Mouse (Mus musculus): ENCODE results near the gene Abracl. TPM values are rescaled to one million over a fixed set of nuclear protein-coding genes. Genes with fewer than 3 reads are reported as not detected.

Abracl gene
- 65.7 TPM for polyA plus RNA-seq (2012; fragmentation: generic; extraction: Trizol)

GRCm38 (mm10) chr10:18022741-18023347 is at the start of gene Abracl:
Abracl (minus strand) TSS chr10:18023288.
- Histone ChIP-seq H3K79me2 (ENCODE audit: control insufficient read depth, insufficient read depth) (peaks cover 41% of the 10 kb centered on the region), H3K4me3 (peak within 1 kb of the TSS; percentile 97), H3ac (ENCODE audit: control insufficient read depth, insufficient read length) (peak within 1 kb of the TSS; percentile 50), H3K27me3 (ENCODE audit: control insufficient read depth, insufficient read depth, insufficient read length) (no peaks in the 10 kb centered on the region), H3K36me3 (ENCODE audit: control insufficient read depth, insufficient read depth) (peaks cover 1% of the 10 kb centered on the region), H3K4me2 (ENCODE audit: low read depth) (peak within 1 kb of the TSS; percentile 94)
- TF ChIP-seq CEBPB (IDR thresholded peaks at IDR 0.05; ENCODE audit: insufficient read depth, poor library complexity, severe bottlenecking): no peak
- TF ChIP-seq SRF (IDR thresholded peaks at IDR 0.05; ENCODE audit: control insufficient read depth, insufficient read length, low read depth): no peak
- peak; percentile 44 for TF ChIP-seq POLR2AphosphoS2 (IDR thresholded peaks at IDR 0.05; ENCODE audit: insufficient read length, low read depth)
- TF ChIP-seq MAX (IDR thresholded peaks at IDR 0.05; ENCODE audit: low read depth): no peak
- TF ChIP-seq E2F4 (IDR thresholded peaks at IDR 0.05; ENCODE audit: insufficient read depth): no peak
- TF ChIP-seq USF1 (IDR thresholded peaks at IDR 0.05; ENCODE audit: low read depth): peak; percentile 86
- peak; percentile 59 for TF ChIP-seq POLR2A (IDR thresholded peaks at IDR 0.05; ENCODE audit: insufficient read length, low read depth)
- TF ChIP-seq MYOG (IDR thresholded peaks at IDR 0.05; ENCODE audit: control insufficient read depth in 1 of 3, insufficient read depth in 1 of 3, insufficient read length in 2 of 3, low read depth in 2 of 3): no peak
- no peak for TF ChIP-seq REST (IDR thresholded peaks at IDR 0.05; ENCODE audit: insufficient read depth, insufficient read length)
- TF ChIP-seq TCF3 (IDR thresholded peaks at IDR 0.05; ENCODE audit: insufficient read length, low read depth): no peak
- TF ChIP-seq MYOD1 (IDR thresholded peaks at IDR 0.05; ENCODE audit: control insufficient read depth in 1 of 3, insufficient read length in 2 of 3, low read depth in 2 of 3): no peak
- TF ChIP-seq TCF12 (IDR thresholded peaks at IDR 0.05; ENCODE audit: insufficient read depth, poor library complexity, severe bottlenecking): no peak

DNA sequence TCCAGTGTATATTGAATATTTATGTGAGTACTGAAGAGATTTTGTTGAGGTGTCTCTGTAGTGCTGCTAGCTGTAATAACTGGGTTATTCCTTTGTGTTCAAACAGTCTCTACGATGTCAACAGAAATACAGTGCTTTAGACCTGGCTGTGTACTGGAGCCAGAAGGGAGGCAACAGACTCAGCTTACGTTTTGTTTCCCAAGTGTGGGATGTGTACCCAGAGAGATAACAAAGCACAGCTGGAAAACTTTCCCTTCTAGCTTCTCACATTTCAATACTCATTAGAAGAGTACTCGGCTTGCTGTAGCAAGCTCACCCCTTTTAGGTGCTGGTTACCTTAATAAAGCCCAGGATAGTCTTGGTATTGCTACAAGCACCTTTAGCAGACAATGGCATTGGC is 49.8 kb upstream of the Abracl start:
- Histone ChIP-seq H3K27me3 (ENCODE audit: control insufficient read depth, insufficient read depth, insufficient read length) (no peaks in the 10 kb centered on the region), H3K79me2 (ENCODE audit: control insufficient read depth, insufficient read depth) (peaks cover 37% of the 10 kb centered on the region), H3ac (ENCODE audit: control insufficient read depth, insufficient read length) (no peak overlapping the region), H3K4me2 (ENCODE audit: low read depth) (no peak overlapping the region), H3K4me3 (no peak overlapping the region), H3K36me3 (ENCODE audit: control insufficient read depth, insufficient read depth) (peaks cover 9% of the 10 kb centered on the region)
- TF ChIP-seq MAX (IDR thresholded peaks at IDR 0.05; ENCODE audit: low read depth): no peak
- TF ChIP-seq E2F4 (IDR thresholded peaks at IDR 0.05; ENCODE audit: insufficient read depth): no peak
- no peak for TF ChIP-seq MYOG (IDR thresholded peaks at IDR 0.05; ENCODE audit: control insufficient read depth in 1 of 3, insufficient read depth in 1 of 3, insufficient read length in 2 of 3, low read depth in 2 of 3)
- no peak for TF ChIP-seq TCF12 (IDR thresholded peaks at IDR 0.05; ENCODE audit: insufficient read depth, poor library complexity, severe bottlenecking)
- no peak for TF ChIP-seq USF1 (IDR thresholded peaks at IDR 0.05; ENCODE audit: low read depth)
- TF ChIP-seq REST (IDR thresholded peaks at IDR 0.05; ENCODE audit: insufficient read depth, insufficient read length): no peak

DNA sequence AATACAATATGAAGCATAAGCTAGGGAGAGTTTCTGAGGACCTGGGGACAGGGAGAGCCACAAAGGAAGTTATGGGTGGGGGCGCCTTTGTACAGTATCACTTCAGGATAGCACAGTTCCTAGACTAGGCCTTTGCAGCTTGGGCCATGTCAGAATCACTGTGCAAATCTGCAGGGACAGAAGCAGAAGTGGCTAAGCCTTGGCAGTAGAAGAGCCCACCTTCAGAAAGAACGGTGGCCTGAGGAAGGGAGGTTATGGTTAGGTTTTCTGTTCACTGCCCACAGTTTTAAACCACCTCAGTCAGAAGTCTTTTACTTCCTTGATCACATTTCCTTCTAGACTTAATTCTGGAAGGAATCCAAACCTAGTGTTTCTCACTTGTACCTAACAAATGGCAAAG is 47.5 kb upstream of the Abracl start:
- Histone ChIP-seq H3K4me3 (no peak overlapping the region), H3ac (ENCODE audit: control insufficient read depth, insufficient read length) (no peak overlapping the region), H3K79me2 (ENCODE audit: control insufficient read depth, insufficient read depth) (peaks cover 48% of the 10 kb centered on the region), H3K4me2 (ENCODE audit: low read depth) (no peak overlapping the region), H3K27me3 (ENCODE audit: control insufficient read depth, insufficient read depth, insufficient read length) (no peaks in the 10 kb centered on the region), H3K36me3 (ENCODE audit: control insufficient read depth, insufficient read depth) (no peaks in the 10 kb centered on the region)
- TF ChIP-seq TCF3 (IDR thresholded peaks at IDR 0.05; ENCODE audit: insufficient read length, low read depth) (no peak), MYOD1 (IDR thresholded peaks at IDR 0.05; ENCODE audit: control insufficient read depth in 1 of 3, insufficient read length in 2 of 3, low read depth in 2 of 3) (no peak), USF1 (IDR thresholded peaks at IDR 0.05; ENCODE audit: low read depth) (no peak), MAX (IDR thresholded peaks at IDR 0.05; ENCODE audit: low read depth) (no peak), CEBPB (IDR thresholded peaks at IDR 0.05; ENCODE audit: insufficient read depth, poor library complexity, severe bottlenecking) (no peak), E2F4 (IDR thresholded peaks at IDR 0.05; ENCODE audit: insufficient read depth) (no peak), POLR2A (IDR thresholded peaks at IDR 0.05; ENCODE audit: insufficient read length, low read depth) (no peak), POLR2AphosphoS2 (IDR thresholded peaks at IDR 0.05; ENCODE audit: insufficient read length, low read depth) (no peak), REST (IDR thresholded peaks at IDR 0.05; ENCODE audit: insufficient read depth, insufficient read length) (no peak), SRF (IDR thresholded peaks at IDR 0.05; ENCODE audit: control insufficient read depth, insufficient read length, low read depth) (no peak), MYOG (IDR thresholded peaks at IDR 0.05; ENCODE audit: control insufficient read depth in 1 of 3, insufficient read depth in 1 of 3, insufficient read length in 2 of 3, low read depth in 2 of 3) (no peak), TCF12 (IDR thresholded peaks at IDR 0.05; ENCODE audit: insufficient read depth, poor library complexity, severe bottlenecking) (no peak)

DNA sequence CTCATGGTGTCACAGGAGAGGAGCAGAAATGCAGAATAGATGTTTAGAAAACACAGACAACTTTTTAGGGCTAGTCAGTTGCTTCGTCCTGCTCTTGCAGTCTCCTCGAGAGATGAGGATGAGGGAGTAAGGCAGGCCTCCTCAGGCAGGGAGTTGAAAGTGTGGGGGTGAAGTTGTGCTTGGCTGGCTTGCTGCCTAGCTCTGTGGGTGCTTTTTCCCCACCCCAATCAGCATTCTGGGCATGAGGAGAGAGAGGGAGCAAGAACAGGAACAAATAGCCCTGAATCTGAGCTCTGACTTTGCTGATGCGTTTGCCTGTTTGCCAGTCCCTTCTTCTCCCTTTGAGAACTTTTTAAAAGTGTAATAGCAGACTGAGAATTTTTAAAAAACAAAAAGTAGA is 47.1 kb upstream of the Abracl start:
- Histone ChIP-seq H3K27me3 (ENCODE audit: control insufficient read depth, insufficient read depth, insufficient read length) (no peaks in the 10 kb centered on the region), H3K36me3 (ENCODE audit: control insufficient read depth, insufficient read depth) (no peaks in the 10 kb centered on the region), H3K4me3 (no peak overlapping the region), H3ac (ENCODE audit: control insufficient read depth, insufficient read length) (no peak overlapping the region), H3K4me2 (ENCODE audit: low read depth) (no peak overlapping the region), H3K79me2 (ENCODE audit: control insufficient read depth, insufficient read depth) (peaks cover 52% of the 10 kb centered on the region)
- TF ChIP-seq USF1 (IDR thresholded peaks at IDR 0.05; ENCODE audit: low read depth) (no peak), TCF12 (IDR thresholded peaks at IDR 0.05; ENCODE audit: insufficient read depth, poor library complexity, severe bottlenecking) (no peak), SRF (IDR thresholded peaks at IDR 0.05; ENCODE audit: control insufficient read depth, insufficient read length, low read depth) (no peak), MYOD1 (IDR thresholded peaks at IDR 0.05; ENCODE audit: control insufficient read depth in 1 of 3, insufficient read length in 2 of 3, low read depth in 2 of 3) (no peak), CEBPB (IDR thresholded peaks at IDR 0.05; ENCODE audit: insufficient read depth, poor library complexity, severe bottlenecking) (no peak), E2F4 (IDR thresholded peaks at IDR 0.05; ENCODE audit: insufficient read depth) (no peak), TCF3 (IDR thresholded peaks at IDR 0.05; ENCODE audit: insufficient read length, low read depth) (no peak), REST (IDR thresholded peaks at IDR 0.05; ENCODE audit: insufficient read depth, insufficient read length) (no peak), POLR2A (IDR thresholded peaks at IDR 0.05; ENCODE audit: insufficient read length, low read depth) (no peak), POLR2AphosphoS2 (IDR thresholded peaks at IDR 0.05; ENCODE audit: insufficient read length, low read depth) (no peak), MYOG (IDR thresholded peaks at IDR 0.05; ENCODE audit: control insufficient read depth in 1 of 3, insufficient read depth in 1 of 3, insufficient read length in 2 of 3, low read depth in 2 of 3) (no peak), MAX (IDR thresholded peaks at IDR 0.05; ENCODE audit: low read depth) (no peak)
